Mouse (Mus musculus): ENCODE results near the gene Gm5800. TPM values are rescaled to one million over a fixed set of nuclear protein-coding genes. Genes with fewer than 3 reads are reported as not detected.
A peak's percentile ranks its signal among the peaks of the same experiment; 100 is the strongest.
"Not testable (repeated sequence)": the region's sequence is repeated elsewhere in the genome, so short reads cannot be mapped to it uniquely, and the experiment has no call there.

Gm5800 gene
- not detected in 2 replicates for polyA plus RNA-seq (2014; fragmentation: Nextera tagmentation; extraction: Ambion mirVana)

- DNase-seq (ENCODE audit: low spot score, missing footprints), result no peak
- WGBS, result 61% methylated on average over 1 of the region's 1 CpGs
- Histone ChIP-seq H3K9me3 (ENCODE audit: control insufficient read depth, low read length) (no peaks in the 10 kb centered on the region), H3K4me2 (no peak within 1 kb of the TSS), H3K4me1 (ENCODE audit: control insufficient read depth, insufficient read depth, low read length) (no peaks in the 10 kb centered on the region), H3K9ac (ENCODE audit: low read length) (no peak within 1 kb of the TSS), H3K36me3 (ENCODE audit: control insufficient read depth, insufficient read depth, low read length) (no peaks in the 10 kb centered on the region), H3K27me3 (ENCODE audit: control insufficient read depth, insufficient read depth, low read length) (no peaks in the 10 kb centered on the region), H3K4me3 (ENCODE audit: low read depth, low read length) (no peak within 1 kb of the TSS), H3K27ac (ENCODE audit: low read depth, low read length) (no peak within 1 kb of the TSS)
- ATAC-seq (ENCODE audit: low FRiP score), result no peak
Observed at GRCm38 (mm10) chr14:51717083-51717482, at the start of gene Gm5800. Gene Gm5800 (minus strand): TSS chr14:51717183.

- H3K27me3 ChIP-seq (ENCODE audit: control insufficient read depth, insufficient read depth, low read length), result no peaks in the 10 kb centered on the region
- no peaks in the 10 kb centered on the region for H3K9me3 ChIP-seq (ENCODE audit: control insufficient read depth, low read length)
- H3K4me3 ChIP-seq (ENCODE audit: low read depth, low read length), result no peak overlapping the region
- WGBS, result 75% methylated on average over 2 of the region's 2 CpGs
- H3K4me1 ChIP-seq (ENCODE audit: control insufficient read depth, insufficient read depth, low read length), result no peaks in the 10 kb centered on the region
- H3K36me3 ChIP-seq (ENCODE audit: control insufficient read depth, insufficient read depth, low read length), result no peaks in the 10 kb centered on the region
- no peak for DNase-seq (ENCODE audit: low spot score, missing footprints)
- no peak overlapping the region for H3K9ac ChIP-seq (ENCODE audit: low read length)
- H3K27ac ChIP-seq (ENCODE audit: low read depth, low read length), result no peak overlapping the region
- no peak for ATAC-seq (ENCODE audit: low FRiP score)
- no peak overlapping the region for H3K4me2 ChIP-seq
Observed at GRCm38 (mm10) chr14:51755944-51756343, 39.0 kb upstream of the Gm5800 start.

- DNase-seq (ENCODE audit: low spot score, missing footprints) (peak; percentile 91), ATAC-seq (ENCODE audit: low FRiP score) (peak; percentile 58; the same call in 1 of the 2 replicates)
- peaks cover 39% of the 10 kb centered on the region for H3K27me3 ChIP-seq (ENCODE audit: control insufficient read depth, insufficient read depth, low read length)
- 1% methylated on average over 42 of the region's 42 CpGs for WGBS
- peak overlapping the region; percentile 62 for H3K4me2 ChIP-seq
- no peak overlapping the region for H3K27ac ChIP-seq (ENCODE audit: low read depth, low read length)
- H3K4me3 ChIP-seq (ENCODE audit: low read depth, low read length), result peak overlapping the region; percentile 33
- H3K4me1 ChIP-seq (ENCODE audit: control insufficient read depth, insufficient read depth, low read length), result peaks cover 8% of the 10 kb centered on the region
- no peaks in the 10 kb centered on the region for H3K9me3 ChIP-seq (ENCODE audit: control insufficient read depth, low read length)
- H3K36me3 ChIP-seq (ENCODE audit: control insufficient read depth, insufficient read depth, low read length), result no peaks in the 10 kb centered on the region
- H3K9ac ChIP-seq (ENCODE audit: low read length), result peak overlapping the region; percentile 22; the same call in 1 of the 2 replicates
Observed at GRCm38 (mm10) chr14:51740347-51741170, 23.6 kb upstream of the Gm5800 start.

GRCm38 (mm10) chr14:51739150-51739993 is 22.4 kb upstream of the Gm5800 start:
- peak; percentile 58 for ATAC-seq (ENCODE audit: low FRiP score)

GRCm38 (mm10) chr14:51738411-51739149 is 21.6 kb upstream of the Gm5800 start:
- peaks cover 8% of the 10 kb centered on the region for H3K4me1 ChIP-seq (ENCODE audit: control insufficient read depth, insufficient read depth, low read length)
- H3K27ac ChIP-seq (ENCODE audit: low read depth, low read length), result no peak overlapping the region
- H3K27me3 ChIP-seq (ENCODE audit: control insufficient read depth, insufficient read depth, low read length), result peaks cover 39% of the 10 kb centered on the region
- 0 out of 2 replicates have a peak overlapping the region, but pooled peaks have one; percentile 3 for H3K4me3 ChIP-seq (ENCODE audit: low read depth, low read length)
- H3K4me2 ChIP-seq, result peak overlapping the region; percentile 28
- ATAC-seq (ENCODE audit: low FRiP score) (peak; percentile 38), DNase-seq (ENCODE audit: low spot score, missing footprints) (peak; percentile 90)
- H3K9ac ChIP-seq (ENCODE audit: low read length), result no peak overlapping the region
- no peaks in the 10 kb centered on the region for H3K9me3 ChIP-seq (ENCODE audit: control insufficient read depth, low read length)
- WGBS, result 2% methylated on average over 29 of the region's 29 CpGs
- H3K36me3 ChIP-seq (ENCODE audit: control insufficient read depth, insufficient read depth, low read length), result no peaks in the 10 kb centered on the region

More at GRCm38 (mm10) chr14:51739150-51739993, 22.4 kb upstream of the Gm5800 start:
- no peaks in the 10 kb centered on the region for H3K36me3 ChIP-seq (ENCODE audit: control insufficient read depth, insufficient read depth, low read length)
- WGBS, result 2% methylated on average over 24 of the region's 24 CpGs
- peak; percentile 86 for DNase-seq (ENCODE audit: low spot score, missing footprints)
- H3K4me2 ChIP-seq, result peak overlapping the region; percentile 28
- H3K4me1 ChIP-seq (ENCODE audit: control insufficient read depth, insufficient read depth, low read length), result peaks cover 8% of the 10 kb centered on the region
- no peak overlapping the region for H3K27ac ChIP-seq (ENCODE audit: low read depth, low read length)
- H3K9me3 ChIP-seq (ENCODE audit: control insufficient read depth, low read length), result no peaks in the 10 kb centered on the region
- H3K4me3 ChIP-seq (ENCODE audit: low read depth, low read length), result 0 out of 2 replicates have a peak overlapping the region, but pooled peaks have one; percentile 3
- H3K27me3 ChIP-seq (ENCODE audit: control insufficient read depth, insufficient read depth, low read length), result peaks cover 39% of the 10 kb centered on the region
- H3K9ac ChIP-seq (ENCODE audit: low read length), result no peak overlapping the region

GRCm38 (mm10) chr14:51737967-51738366 is 21.0 kb upstream of the Gm5800 start:
- peak; percentile 80 for DNase-seq (ENCODE audit: low spot score, missing footprints)
- no peak; the same call in 1 of the 2 replicates for ATAC-seq (ENCODE audit: low FRiP score)
- Histone ChIP-seq H3K9ac (ENCODE audit: low read length) (no peak overlapping the region), H3K4me1 (ENCODE audit: control insufficient read depth, insufficient read depth, low read length) (peaks cover 8% of the 10 kb centered on the region), H3K27me3 (ENCODE audit: control insufficient read depth, insufficient read depth, low read length) (peaks cover 39% of the 10 kb centered on the region), H3K36me3 (ENCODE audit: control insufficient read depth, insufficient read depth, low read length) (no peaks in the 10 kb centered on the region), H3K4me3 (ENCODE audit: low read depth, low read length) (no peak overlapping the region), H3K27ac (ENCODE audit: low read depth, low read length) (no peak overlapping the region), H3K4me2 (no peak overlapping the region), H3K9me3 (ENCODE audit: control insufficient read depth, low read length) (no peaks in the 10 kb centered on the region)
- WGBS, result 7% methylated on average over 12 of the region's 12 CpGs

- not testable (repeated sequence) for DNase-seq (ENCODE audit: low spot score, missing footprints); H3K27ac ChIP-seq (ENCODE audit: low read depth, low read length); H3K4me3 ChIP-seq (ENCODE audit: low read depth, low read length); H3K9ac ChIP-seq (ENCODE audit: low read length); H3K27me3 ChIP-seq (ENCODE audit: control insufficient read depth, insufficient read depth, low read length); H3K9me3 ChIP-seq (ENCODE audit: control insufficient read depth, low read length); ATAC-seq (ENCODE audit: low FRiP score); H3K4me2 ChIP-seq; H3K4me1 ChIP-seq (ENCODE audit: control insufficient read depth, insufficient read depth, low read length); H3K36me3 ChIP-seq (ENCODE audit: control insufficient read depth, insufficient read depth, low read length)
- WGBS, result 89% methylated on average over 1 of the region's 2 CpGs
Observed at GRCm38 (mm10) chr14:51695368-51695767, 21.6 kb downstream of the Gm5800 start, which contains the start of gene Gm17079. Gene Gm17079 (minus strand): TSS chr14:51695468.

- Histone ChIP-seq H3K4me1 (ENCODE audit: control insufficient read depth, insufficient read depth, low read length) (no peaks in the 10 kb centered on the region), H3K4me2 (no peak overlapping the region), H3K4me3 (ENCODE audit: low read depth, low read length) (no peak overlapping the region), H3K27me3 (ENCODE audit: control insufficient read depth, insufficient read depth, low read length) (no peaks in the 10 kb centered on the region), H3K27ac (ENCODE audit: low read depth, low read length) (no peak overlapping the region), H3K9ac (ENCODE audit: low read length) (no peak overlapping the region), H3K36me3 (ENCODE audit: control insufficient read depth, insufficient read depth, low read length) (no peaks in the 10 kb centered on the region), H3K9me3 (ENCODE audit: control insufficient read depth, low read length) (no peaks in the 10 kb centered on the region)
- 92% methylated on average over 5 of the region's 5 CpGs for WGBS
- ATAC-seq (ENCODE audit: low FRiP score) (no peak), DNase-seq (ENCODE audit: low spot score, missing footprints) (no peak)
Observed at GRCm38 (mm10) chr14:51677269-51677668, 39.7 kb downstream of the Gm5800 start.

Data from midbrain, embryonic 11.5 days (tissue).